Mouse (Mus musculus) neural tube, embryonic 11.5 days (tissue): ENCODE data around the gene Gm9821. TPM values are rescaled to one million over a fixed set of nuclear protein-coding genes. Genes with fewer than 3 reads are reported as not detected.
A peak's percentile ranks its signal among the peaks of the same experiment; 100 is the strongest.

ENCODE experiments used
- ATAC-seq: fragments of 200-750 bp; cut with Nextera tagmentation; 2 replicates; pipeline ENCODE4 v1.8.0; 2017; ENCODE audit warnings: moderate number of reproducible peaks, mild to moderate bottlenecking, moderate TSS enrichment, moderate library complexity; ENCODE audit not compliant: insufficient read depth, low FRiP score, low TSS enrichment
- DNase-seq: peaks from one replicate; pipeline ENCODE4 v3.0.0-alpha.2; 2015; ENCODE audit warnings: low spot score
- H3K27ac ChIP-seq: fragments of 300-500 bp; sonication (generic); 2 replicates; pipeline ENCODE4 v1.5.1; 2014; ENCODE audit warnings: low read depth, mild to moderate bottlenecking, low read length
- H3K27me3 ChIP-seq: fragments of 300-500 bp; sonication (generic); 2 replicates; pipeline ENCODE4 v1.6.1; 2014; ENCODE audit warnings: mild to moderate bottlenecking, low read length, mixed read lengths; ENCODE audit not compliant: control insufficient read depth, insufficient read depth
- H3K36me3 ChIP-seq: fragments of 300-500 bp; sonication (generic); 2 replicates; pipeline ENCODE4 v1.6.1; 2014; ENCODE audit warnings: mild to moderate bottlenecking, low read length, moderate library complexity, mixed read lengths; ENCODE audit not compliant: control insufficient read depth, insufficient read depth
- H3K4me1 ChIP-seq: fragments of 300-500 bp; sonication (generic); 2 replicates; pipeline ENCODE4 v1.6.1; 2014; ENCODE audit warnings: low read length, mixed read lengths; ENCODE audit not compliant: control insufficient read depth, insufficient read depth
- H3K4me2 ChIP-seq: fragments of 300-500 bp; sonication (generic); 2 replicates; pipeline ENCODE4 v1.6.1; 2014; ENCODE audit warnings: low read depth, mild to moderate bottlenecking, moderate library complexity
- H3K4me3 ChIP-seq: fragments of 300-500 bp; sonication (generic); 2 replicates; pipeline ENCODE4 v1.5.1; 2014; ENCODE audit warnings: low read depth, low read length
- H3K9ac ChIP-seq: fragments of 300-500 bp; sonication (generic); 2 replicates; pipeline ENCODE4 v1.6.1; 2014; ENCODE audit warnings: mild to moderate bottlenecking, low read length
- H3K9me3 ChIP-seq: fragments of 300-500 bp; sonication (generic); 2 replicates; pipeline ENCODE4 v1.6.1; 2016; ENCODE audit warnings: low read length; ENCODE audit not compliant: control insufficient read depth
- WGBS: fragments of 180-500 bp; shearing (Covaris S2); extraction: QIAGEN DNeasy Blood & Tissue Kit; methylation state at CpG from one replicate; pipeline ENCODE4 v1.1.7; 2014; 5-methylcytosine and 5-hydroxymethylcytosine counted together
- polyA plus RNA-seq: library from polyadenylated mRNA; unstranded; fragments of >200 nt; fragmentation: Nextera tagmentation; extraction: Ambion mirVana; gene quantifications from 2 replicates; pipeline ENCODE4 v1.2.1, GENCODE M21; 2014

The Gm9821 gene
- polyA plus RNA-seq, 1 experiment from 2014 or later, result 0.58 TPM

- H3K9me3 ChIP-seq, result no peaks in the 10 kb centered on the region
- no peaks in the 10 kb centered on the region; the same call in 1 of the 2 replicates for H3K36me3 ChIP-seq
- ATAC-seq (no peak), DNase-seq (no peak)
- H3K4me3 ChIP-seq, result peak overlapping the region; percentile 79
- H3K9ac ChIP-seq, result peak overlapping the region; percentile 51; the same call in 1 of the 2 replicates
- H3K27me3 ChIP-seq, result 0 out of 2 replicates have a peak, but pooled peaks cover 3% of the 10 kb centered on the region
- peak overlapping the region; percentile 66 for H3K4me2 ChIP-seq
- WGBS, result 54% methylated on average over 3 of the region's 3 CpGs
- H3K27ac ChIP-seq, result no peak overlapping the region; the same call in 1 of the 2 replicates
- peaks cover 34% of the 10 kb centered on the region for H3K4me1 ChIP-seq
Measured at GRCm38 (mm10) chr2:91929455-91929854, 16.0 kb upstream of the Gm9821 start.

GRCm38 (mm10) chr2:91929936-91930335 lies 15.6 kb upstream of the Gm9821 start:
- WGBS, result 8% methylated on average over 12 of the region's 12 CpGs
- H3K27me3 ChIP-seq, result 0 out of 2 replicates have a peak, but pooled peaks cover 3% of the 10 kb centered on the region
- no peaks in the 10 kb centered on the region; the same call in 1 of the 2 replicates for H3K36me3 ChIP-seq
- peak overlapping the region; percentile 31; the same call in 1 of the 2 replicates for H3K27ac ChIP-seq
- DNase-seq (peak; percentile 84), ATAC-seq (no peak)
- H3K9ac ChIP-seq, result peak overlapping the region; percentile 99
- H3K9me3 ChIP-seq, result no peaks in the 10 kb centered on the region
- H3K4me3 ChIP-seq, result peak overlapping the region; percentile 79
- H3K4me1 ChIP-seq, result peaks cover 37% of the 10 kb centered on the region
- peak overlapping the region; percentile 66 for H3K4me2 ChIP-seq

DNA sequence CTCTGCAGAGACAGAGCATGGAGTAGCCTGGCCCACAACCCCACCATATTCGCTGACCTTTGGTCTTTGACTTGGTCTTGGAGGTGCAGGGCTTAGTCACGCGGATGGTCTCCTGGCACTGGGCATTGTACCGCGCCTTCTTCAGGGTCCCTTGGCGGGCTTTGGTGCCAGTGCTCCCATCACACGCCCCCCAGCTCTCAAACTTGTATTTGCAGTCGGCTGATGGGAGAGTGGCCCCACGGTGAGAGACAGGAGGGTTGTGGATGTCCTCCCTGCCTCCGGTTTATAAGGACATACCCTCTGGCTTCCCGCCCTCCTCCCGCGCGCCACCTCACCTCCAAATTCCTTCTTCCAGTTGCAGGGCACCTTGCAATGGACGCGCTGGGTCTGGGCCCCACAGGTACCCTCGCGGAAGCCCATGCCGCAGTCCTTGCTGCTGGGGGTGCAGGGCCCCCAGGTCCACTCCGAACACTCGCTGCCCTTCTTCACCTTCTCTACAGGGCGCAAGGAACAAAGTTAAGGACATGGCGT lies 14.7 kb upstream of the Gm9821 start:
- Histone ChIP-seq H3K36me3 (peaks cover 3% of the 10 kb centered on the region; the same call in 1 of the 2 replicates), H3K9ac (peak overlapping the region; percentile 99), H3K4me2 (peak overlapping the region; percentile 66), H3K9me3 (no peaks in the 10 kb centered on the region), H3K4me3 (peak overlapping the region; percentile 79), H3K4me1 (peaks cover 37% of the 10 kb centered on the region), H3K27ac (peak overlapping the region; percentile 91), H3K27me3 (no peaks in the 10 kb centered on the region)
- ATAC-seq (no peak), DNase-seq (peak; percentile 61)
- under 1% methylated on average over 23 of the region's 23 CpGs for WGBS

GRCm38 (mm10) chr2:91931328-91932159 lies 14.0 kb upstream of the Gm9821 start:
- Histone ChIP-seq H3K27me3 (no peaks in the 10 kb centered on the region), H3K4me3 (peak overlapping the region; percentile 79), H3K4me2 (peak overlapping the region; percentile 66), H3K27ac (peak overlapping the region; percentile 91), H3K4me1 (peaks cover 37% of the 10 kb centered on the region), H3K9ac (peak overlapping the region; percentile 99), H3K9me3 (no peaks in the 10 kb centered on the region), H3K36me3 (peaks cover 3% of the 10 kb centered on the region; the same call in 1 of the 2 replicates)
- WGBS, result under 1% methylated on average over 45 of the region's 50 CpGs
- DNase-seq (peak; percentile 89), ATAC-seq (peak; percentile 78)

DNA sequence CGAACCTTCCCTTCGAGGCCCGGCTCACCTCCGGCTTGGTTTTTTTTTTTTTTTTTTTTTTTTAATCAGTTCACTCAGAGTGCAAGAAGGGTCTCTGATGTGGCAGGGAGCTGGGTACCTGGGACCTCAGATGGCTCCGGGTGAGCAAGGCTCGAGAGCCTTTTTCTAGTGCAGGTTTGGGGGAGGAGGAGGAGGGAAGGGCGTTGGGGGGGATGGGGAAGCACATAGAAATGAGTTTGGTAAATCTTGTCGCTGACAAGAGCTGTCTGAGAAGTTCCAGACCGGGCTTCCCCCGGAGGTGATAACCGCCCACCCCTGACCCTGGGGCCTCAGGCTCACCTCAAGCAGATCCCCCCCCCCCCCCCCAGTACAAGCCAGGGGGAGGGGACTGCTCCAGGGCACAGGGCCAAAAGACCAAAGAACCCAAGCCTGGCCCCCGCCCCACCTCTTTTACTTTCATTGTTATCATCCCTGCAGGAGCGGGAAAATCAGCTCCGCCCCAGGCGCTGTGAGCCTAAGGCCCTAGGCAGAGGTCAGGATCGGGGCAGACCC lies 13.3 kb upstream of the Gm9821 start, which contains the start of gene Mdk:
TSS of gene Mdk (minus strand) at position 138 of the 552 bp plus-strand sequence.
- H3K4me3 ChIP-seq, result peak within 1 kb of the TSS; percentile 79
- peak; percentile 16 for ATAC-seq
- H3K27ac ChIP-seq, result peak within 1 kb of the TSS; percentile 91
- 1% methylated on average over 14 of the region's 16 CpGs for WGBS
- peaks cover 6% of the 10 kb centered on the region for H3K36me3 ChIP-seq
- H3K9me3 ChIP-seq, result no peaks in the 10 kb centered on the region
- H3K9ac ChIP-seq, result peak within 1 kb of the TSS; percentile 99
- peaks cover 37% of the 10 kb centered on the region for H3K4me1 ChIP-seq
- H3K27me3 ChIP-seq, result no peaks in the 10 kb centered on the region
- DNase-seq, result peak; percentile 72
- H3K4me2 ChIP-seq, result peak within 1 kb of the TSS; percentile 66

- Histone ChIP-seq H3K9me3 (no peaks in the 10 kb centered on the region), H3K4me2 (peak overlapping the region; percentile 66), H3K27ac (peak overlapping the region; percentile 91), H3K4me1 (peaks cover 37% of the 10 kb centered on the region), H3K36me3 (peaks cover 8% of the 10 kb centered on the region), H3K4me3 (no peak overlapping the region), H3K9ac (peak overlapping the region; percentile 99), H3K27me3 (no peaks in the 10 kb centered on the region)
- WGBS, result 14% methylated on average over 6 of the region's 6 CpGs
- ATAC-seq (no peak; the same call in 1 of the 2 replicates), DNase-seq (peak; percentile 28)
Measured at GRCm38 (mm10) chr2:91932737-91933350, 12.7 kb upstream of the Gm9821 start.

- Histone ChIP-seq H3K4me3 (no peak overlapping the region), H3K27ac (peak overlapping the region; percentile 91), H3K36me3 (peaks cover 12% of the 10 kb centered on the region), H3K4me2 (no peak overlapping the region; the same call in 1 of the 2 replicates), H3K9ac (peak overlapping the region; percentile 35; the same call in 1 of the 2 replicates), H3K9me3 (no peaks in the 10 kb centered on the region), H3K27me3 (no peaks in the 10 kb centered on the region), H3K4me1 (peaks cover 34% of the 10 kb centered on the region)
- DNase-seq (no peak), ATAC-seq (no peak)
- 22% methylated on average over 9 of the region's 9 CpGs for WGBS
Measured at GRCm38 (mm10) chr2:91933471-91933870, 12.0 kb upstream of the Gm9821 start.

DNA sequence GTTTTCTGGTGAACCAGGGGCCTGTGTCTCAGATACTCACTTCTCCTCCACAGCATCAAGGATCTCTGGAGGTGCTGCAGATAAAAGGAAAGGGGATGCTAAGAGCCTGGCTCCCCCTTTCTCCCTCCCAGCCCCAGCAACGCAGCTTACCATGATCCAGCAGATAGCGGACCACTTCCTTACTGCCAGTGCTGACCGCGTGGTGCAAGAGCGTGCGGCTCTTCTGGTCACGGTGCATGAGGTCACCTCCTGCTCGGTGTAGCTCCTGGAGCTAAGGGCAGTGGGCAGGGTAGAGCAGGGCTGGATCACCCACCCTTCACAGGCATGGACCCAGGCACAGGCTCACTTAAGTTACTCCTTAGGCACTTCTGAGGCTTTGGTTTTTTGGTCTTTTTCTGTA lies 11.5 kb upstream of the Gm9821 start:
- H3K9ac ChIP-seq, result no peak overlapping the region
- no peak for ATAC-seq
- no peaks in the 10 kb centered on the region for H3K27me3 ChIP-seq
- DNase-seq, result no peak
- peaks cover 34% of the 10 kb centered on the region for H3K4me1 ChIP-seq
- H3K9me3 ChIP-seq, result no peaks in the 10 kb centered on the region
- H3K4me3 ChIP-seq, result no peak overlapping the region
- 58% methylated on average over 8 of the region's 8 CpGs for WGBS
- H3K36me3 ChIP-seq, result peaks cover 15% of the 10 kb centered on the region
- no peak overlapping the region for H3K4me2 ChIP-seq
- H3K27ac ChIP-seq, result 0 out of 2 replicates have a peak overlapping the region, but pooled peaks have one; percentile 40
